Mouse (Mus musculus): ENCODE data around the gene Ascl2. TPM values are rescaled to one million over a fixed set of nuclear protein-coding genes. Genes with fewer than 3 reads are reported as not detected.

Gene Ascl2
- polyA plus RNA-seq, 1 experiment from 2014 or later = 0.23 TPM

DNA sequence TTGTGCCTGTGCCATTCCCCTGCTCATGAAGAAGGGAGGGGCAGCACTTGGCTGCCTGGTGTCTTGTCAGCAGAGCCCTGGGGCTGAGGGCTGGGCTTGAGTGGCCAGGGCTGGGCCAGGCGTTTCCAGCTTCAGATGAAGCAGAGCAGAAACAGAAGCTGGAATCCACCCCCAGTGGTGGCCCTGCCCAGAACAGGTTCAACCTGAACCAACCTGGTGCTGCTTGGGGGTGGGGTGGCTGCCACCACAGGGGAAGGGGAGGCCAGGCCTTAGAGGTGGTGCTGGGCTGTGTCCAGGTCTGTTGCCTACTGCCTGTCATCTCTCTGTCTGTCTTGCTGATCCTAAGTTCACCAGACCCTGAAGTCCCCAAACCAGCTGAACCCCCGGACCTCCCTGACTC lies 13.0 kb downstream of the Ascl2 start:
- TF ChIP-seq CTCF (IDR thresholded peaks at IDR 0.05; ENCODE audit: low read depth) (no peak), EP300 (IDR thresholded peaks at IDR 0.05; ENCODE audit: low read depth) (no peak)
- H3K36me3 ChIP-seq (replicated peaks; ENCODE audit: insufficient read depth, low read length) = no peaks in the 10 kb centered on the region
- H3K4me2 ChIP-seq (ENCODE audit: low read depth, low read length) = no peak overlapping the region
- H3K27ac ChIP-seq (ENCODE audit: low read depth) = no peak overlapping the region
- H3K4me1 ChIP-seq (ENCODE audit: insufficient read depth) = no peaks in the 10 kb centered on the region
- ATAC-seq (no peak), DNase-seq (no peak)
- H3K4me3 ChIP-seq (ENCODE audit: low read depth, low read length) = no peak overlapping the region
- no peaks in the 10 kb centered on the region for H3K27me3 ChIP-seq (ENCODE audit: insufficient read depth, low read length)
- 49% methylated on average over 2 of the region's 2 CpGs for WGBS (ENCODE audit: insufficient replicate concordance)
- H3K9ac ChIP-seq (replicated peaks) = no peak overlapping the region
- no peaks in the 10 kb centered on the region for H3K9me3 ChIP-seq (ENCODE audit: low read length)

GRCm38 (mm10) chr7:142949568-142949967 lies 19.5 kb downstream of the Ascl2 start:
- H3K4me2 ChIP-seq (ENCODE audit: low read depth, low read length) = no peak overlapping the region
- H3K27ac ChIP-seq (ENCODE audit: low read depth) = no peak overlapping the region
- H3K9ac ChIP-seq (replicated peaks) = no peak overlapping the region
- H3K36me3 ChIP-seq (replicated peaks; ENCODE audit: insufficient read depth, low read length) = no peaks in the 10 kb centered on the region
- 8% methylated on average over 1 of the region's 1 CpGs for WGBS (ENCODE audit: insufficient replicate concordance)
- no peak for TF ChIP-seq EP300 (IDR thresholded peaks at IDR 0.05; ENCODE audit: low read depth)
- no peak for TF ChIP-seq CTCF (IDR thresholded peaks at IDR 0.05; ENCODE audit: low read depth)
- H3K27me3 ChIP-seq (ENCODE audit: insufficient read depth, low read length) = no peaks in the 10 kb centered on the region
- H3K4me1 ChIP-seq (ENCODE audit: insufficient read depth) = no peaks in the 10 kb centered on the region
- H3K9me3 ChIP-seq (ENCODE audit: low read length) = no peaks in the 10 kb centered on the region
- DNase-seq (no peak), ATAC-seq (no peak)
- no peak overlapping the region for H3K4me3 ChIP-seq (ENCODE audit: low read depth, low read length)

DNA sequence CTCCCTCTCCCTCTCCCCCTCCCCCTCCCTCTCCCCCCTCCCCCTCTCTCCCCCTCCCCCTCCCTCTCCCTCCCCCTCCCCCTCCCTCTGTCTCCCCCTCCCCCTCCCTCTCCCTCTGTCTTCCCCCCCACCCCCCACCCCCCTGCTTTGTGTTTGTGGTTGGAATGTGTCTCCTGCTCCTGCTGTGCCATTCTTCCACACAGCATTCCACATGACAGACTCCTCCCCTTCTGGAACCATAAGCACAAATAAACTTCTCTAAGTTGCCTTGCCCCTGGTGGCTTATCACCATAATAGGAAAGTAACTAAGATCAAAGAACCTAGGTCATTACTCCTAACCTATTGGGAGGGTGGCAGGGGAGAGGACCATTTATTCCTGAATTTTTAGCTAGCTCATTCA lies 31.4 kb downstream of the Ascl2 start:
- Histone ChIP-seq H3K4me2 (ENCODE audit: low read depth, low read length) (no peak overlapping the region), H3K4me1 (ENCODE audit: insufficient read depth) (no peaks in the 10 kb centered on the region), H3K9ac (replicated peaks) (no peak overlapping the region), H3K27ac (ENCODE audit: low read depth) (no peak overlapping the region), H3K9me3 (ENCODE audit: low read length) (no peaks in the 10 kb centered on the region), H3K4me3 (ENCODE audit: low read depth, low read length) (no peak overlapping the region), H3K27me3 (ENCODE audit: insufficient read depth, low read length) (no peaks in the 10 kb centered on the region), H3K36me3 (replicated peaks; ENCODE audit: insufficient read depth, low read length) (no peaks in the 10 kb centered on the region)
- ATAC-seq (no peak), DNase-seq (no peak)
- TF ChIP-seq CTCF (IDR thresholded peaks at IDR 0.05; ENCODE audit: low read depth) (no peak), EP300 (IDR thresholded peaks at IDR 0.05; ENCODE audit: low read depth) (no peak)

GRCm38 (mm10) chr7:142935708-142936107 lies 33.4 kb downstream of the Ascl2 start:
- no peaks in the 10 kb centered on the region for H3K9me3 ChIP-seq (ENCODE audit: low read length)
- no peaks in the 10 kb centered on the region for H3K27me3 ChIP-seq (ENCODE audit: insufficient read depth, low read length)
- H3K9ac ChIP-seq (replicated peaks) = no peak overlapping the region
- no peak overlapping the region for H3K27ac ChIP-seq (ENCODE audit: low read depth)
- ATAC-seq (no peak), DNase-seq (no peak)
- no peak for TF ChIP-seq CTCF (IDR thresholded peaks at IDR 0.05; ENCODE audit: low read depth)
- no peak for TF ChIP-seq EP300 (IDR thresholded peaks at IDR 0.05; ENCODE audit: low read depth)
- no peaks in the 10 kb centered on the region for H3K36me3 ChIP-seq (replicated peaks; ENCODE audit: insufficient read depth, low read length)
- no peak overlapping the region for H3K4me2 ChIP-seq (ENCODE audit: low read depth, low read length)
- no peak overlapping the region for H3K4me3 ChIP-seq (ENCODE audit: low read depth, low read length)
- no peaks in the 10 kb centered on the region for H3K4me1 ChIP-seq (ENCODE audit: insufficient read depth)
- WGBS (ENCODE audit: insufficient replicate concordance) = 68% methylated on average over 14 of the region's 14 CpGs

DNA sequence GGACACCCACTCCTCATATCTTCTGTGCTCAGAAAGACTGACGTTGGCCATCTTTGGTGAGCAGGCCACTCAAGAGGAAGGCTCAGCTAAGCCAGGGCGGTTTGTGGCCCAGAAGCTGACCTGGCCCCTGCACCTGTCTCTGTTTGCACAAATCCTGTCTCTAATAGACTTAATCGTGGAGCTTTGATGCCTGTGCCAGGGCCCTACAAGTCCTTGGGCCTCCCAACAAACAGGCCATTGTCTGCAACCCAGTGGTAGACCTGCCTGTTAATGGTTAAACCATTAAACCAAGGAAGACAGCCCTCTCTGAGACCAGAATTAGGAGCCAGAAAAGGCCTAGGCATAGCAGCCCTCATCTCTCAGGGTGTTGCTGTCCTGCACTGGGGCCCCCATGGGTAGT lies 36.6 kb downstream of the Ascl2 start:
- no peak for ATAC-seq

GRCm38 (mm10) chr7:142931028-142931427 lies 38.0 kb downstream of the Ascl2 start, which contains the start of gene Th:
Gene Th, minus strand, starts transcription at chr7:142931128.
- ATAC-seq (no peak), DNase-seq (no peak)
- Histone ChIP-seq H3K36me3 (replicated peaks; ENCODE audit: insufficient read depth, low read length) (no peaks in the 10 kb centered on the region), H3K9me3 (ENCODE audit: low read length) (no peaks in the 10 kb centered on the region), H3K4me2 (ENCODE audit: low read depth, low read length) (no peak within 1 kb of the TSS), H3K4me1 (ENCODE audit: insufficient read depth) (no peaks in the 10 kb centered on the region), H3K9ac (replicated peaks) (no peak within 1 kb of the TSS), H3K27ac (ENCODE audit: low read depth) (no peak within 1 kb of the TSS), H3K4me3 (ENCODE audit: low read depth, low read length) (no peak within 1 kb of the TSS), H3K27me3 (ENCODE audit: insufficient read depth, low read length) (no peaks in the 10 kb centered on the region)
- 64% methylated on average over 3 of the region's 3 CpGs for WGBS (ENCODE audit: insufficient replicate concordance)
- no peak for TF ChIP-seq CTCF (IDR thresholded peaks at IDR 0.05; ENCODE audit: low read depth)

More for the DNA sequence above, 36.6 kb downstream of the Ascl2 start:
- DNase-seq = no peak
- Histone ChIP-seq H3K9ac (replicated peaks) (no peak overlapping the region), H3K27me3 (ENCODE audit: insufficient read depth, low read length) (no peaks in the 10 kb centered on the region), H3K27ac (ENCODE audit: low read depth) (no peak overlapping the region), H3K4me1 (ENCODE audit: insufficient read depth) (no peaks in the 10 kb centered on the region), H3K4me2 (ENCODE audit: low read depth, low read length) (no peak overlapping the region), H3K9me3 (ENCODE audit: low read length) (no peaks in the 10 kb centered on the region), H3K36me3 (replicated peaks; ENCODE audit: insufficient read depth, low read length) (no peaks in the 10 kb centered on the region), H3K4me3 (ENCODE audit: low read depth, low read length) (no peak overlapping the region)
- no peak for TF ChIP-seq EP300 (IDR thresholded peaks at IDR 0.05; ENCODE audit: low read depth)
- TF ChIP-seq CTCF (IDR thresholded peaks at IDR 0.05; ENCODE audit: low read depth) = no peak
- WGBS (ENCODE audit: insufficient replicate concordance) = 54% methylated on average over 3 of the region's 3 CpGs

DNA sequence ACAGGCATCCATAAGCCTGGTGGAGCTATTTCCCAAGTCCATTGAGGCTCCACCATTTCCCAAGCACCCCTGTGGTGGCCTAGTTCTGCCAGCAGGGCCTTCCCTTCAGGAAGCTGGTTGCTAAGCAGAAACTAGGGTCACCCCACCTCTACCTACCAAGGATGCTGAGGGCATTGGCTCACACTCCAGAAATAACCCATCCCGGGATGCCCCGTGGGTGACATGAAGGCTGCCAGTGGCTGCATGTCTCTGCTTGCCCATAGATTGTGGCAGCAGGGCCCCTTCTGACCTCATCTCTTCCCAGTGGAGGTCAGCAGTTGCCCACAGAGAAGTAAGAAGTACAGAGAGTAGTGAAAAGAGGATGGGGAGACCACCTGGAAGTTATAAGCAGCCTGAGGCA lies 39.5 kb downstream of the Ascl2 start:
- H3K9ac ChIP-seq (replicated peaks) = no peak overlapping the region
- 85% methylated on average over 2 of the region's 2 CpGs for WGBS (ENCODE audit: insufficient replicate concordance)

More for the DNA sequence above, 39.5 kb downstream of the Ascl2 start:
- H3K27me3 ChIP-seq (ENCODE audit: insufficient read depth, low read length) = no peaks in the 10 kb centered on the region
- no peak for ATAC-seq
- no peaks in the 10 kb centered on the region for H3K9me3 ChIP-seq (ENCODE audit: low read length)
- no peaks in the 10 kb centered on the region for H3K4me1 ChIP-seq (ENCODE audit: insufficient read depth)
- no peak for DNase-seq
- no peaks in the 10 kb centered on the region for H3K36me3 ChIP-seq (replicated peaks; ENCODE audit: insufficient read depth, low read length)
- H3K27ac ChIP-seq (ENCODE audit: low read depth) = no peak overlapping the region
- no peak overlapping the region for H3K4me3 ChIP-seq (ENCODE audit: low read depth, low read length)
- TF ChIP-seq CTCF (IDR thresholded peaks at IDR 0.05; ENCODE audit: low read depth) = no peak
- no peak for TF ChIP-seq EP300 (IDR thresholded peaks at IDR 0.05; ENCODE audit: low read depth)
- no peak overlapping the region for H3K4me2 ChIP-seq (ENCODE audit: low read depth, low read length)

Measured in liver, postnatal 0 days (tissue).